ENCODE assay signal across 24 mouse cellular contexts in genomic region chr5:139805924-139806323, GRCm38 (mm10). TPM values are rescaled to one million over a fixed set of nuclear protein-coding genes. Genes with fewer than 3 reads are reported as not detected.
DNase-seq lines count a peak whose midpoint lies in the region; ATAC-seq and TF ChIP-seq lines count a peak whose summit lies in the region.
"Had no signal": no experiment of that assay in that cellular context is flagged by ENCODE, and none has a peak within 500 bp of the region (broad histone marks: within the 10 kb centered on the region; RNA-seq: fewer than 3 reads in every experiment).

No protein-coding gene starts in this region.

- H3K9ac ChIP-seq in liver, postnatal 0 days (replicated peaks), result no peak overlapping the region
- H3K9ac ChIP-seq: embryonic facial prominence, embryonic 13.5 days; forebrain, embryonic 13.5 days; kidney, embryonic 15.5 days; limb, embryonic 15.5 days; midbrain, embryonic 15.5 days had no signal

- 88% methylated on average over 8 of the region's 8 CpGs for WGBS in heart, embryonic 10.5 days
- 93% methylated on average over 8 of the region's 8 CpGs for WGBS in spleen, adult 2 months
- WGBS in limb, embryonic 10.5 days, result 88% methylated on average over 8 of the region's 8 CpGs
- WGBS in liver, postnatal 0 days (ENCODE audit: insufficient replicate concordance), result 86% methylated on average over 8 of the region's 8 CpGs

- peak overlapping the region; percentile 89 for H3K27ac ChIP-seq in heart, embryonic 10.5 days
- H3K27ac ChIP-seq in spleen, adult 2 months (ENCODE audit: insufficient read depth, low read length), result peak overlapping the region; percentile 67; the same call in 1 of the 2 replicates
- peak overlapping the region; percentile 59; the same call in 1 of the 2 replicates for H3K27ac ChIP-seq in limb, embryonic 10.5 days
- H3K27ac ChIP-seq in liver, postnatal 0 days (ENCODE audit: low read depth), result peak overlapping the region; percentile 99
- H3K27ac ChIP-seq: embryonic facial prominence, embryonic 13.5 days; forebrain, embryonic 13.5 days; kidney, embryonic 15.5 days; limb, embryonic 15.5 days; midbrain, embryonic 15.5 days had no signal

- peak; percentile 57 for TF ChIP-seq EP300 in liver, postnatal 0 days (IDR thresholded peaks at IDR 0.05; ENCODE audit: low read depth)

- TF ChIP-seq POLR2A in spleen, adult 2 months (IDR thresholded peaks at IDR 0.05; ENCODE audit: low read depth, low read length), result no peak

- H3K9me3 ChIP-seq in heart, embryonic 10.5 days, result no peaks in the 10 kb centered on the region
- H3K9me3 ChIP-seq in limb, embryonic 10.5 days (replicated peaks), result no peaks in the 10 kb centered on the region
- H3K9me3 ChIP-seq in liver, postnatal 0 days (ENCODE audit: low read length), result no peaks in the 10 kb centered on the region
- H3K9me3 ChIP-seq: embryonic facial prominence, embryonic 13.5 days; kidney, embryonic 15.5 days; limb, embryonic 15.5 days; midbrain, embryonic 15.5 days had no signal

- intact Hi-C loops in heart, postnatal 14 days (cut with DNase I), result no loop called here

- no peak for TF ChIP-seq CTCF in spleen, adult 2 months (IDR thresholded peaks at IDR 0.05; ENCODE audit: extremely low read depth, insufficient read depth, insufficient read length, insufficient replicate concordance)
- peak; percentile 54 for TF ChIP-seq CTCF in liver, postnatal 0 days (IDR thresholded peaks at IDR 0.05; ENCODE audit: low read depth)

- peaks cover 48% of the 10 kb centered on the region for H3K4me1 ChIP-seq in heart, embryonic 10.5 days
- H3K4me1 ChIP-seq in spleen, adult 2 months (ENCODE audit: control insufficient read depth, insufficient read depth, insufficient read length), result no peaks in the 10 kb centered on the region
- peaks cover 24% of the 10 kb centered on the region for H3K4me1 ChIP-seq in limb, embryonic 10.5 days
- peaks cover 37% of the 10 kb centered on the region for H3K4me1 ChIP-seq in liver, postnatal 0 days (ENCODE audit: insufficient read depth)

- DNase-seq in heart, embryonic 10.5 days (ENCODE audit: low spot score), result peak; percentile 83
- no peak for DNase-seq in heart, postnatal 14 days
- no peak for DNase-seq in spleen, adult 2 months (ENCODE audit: low read depth in 1 of 2, low spot score in 2 of 2)
- DNase-seq in spleen, adult 12 weeks (ENCODE audit: low spot score), result no peak
- DNase-seq in limb, embryonic 10.5 days (ENCODE audit: low spot score), result no peak
- peak; percentile 33 for DNase-seq in liver, postnatal 0 days
- DNase-seq in retina, embryonic 14.5 days (ENCODE audit: low spot score), result no peak
- no peak for DNase-seq in right cerebral cortex, postnatal 10 days (ENCODE audit: low spot score in 2 of 2)
- DNase-seq: adrenal gland, postnatal 10 days; cerebellum, adult 8-10 months; lung, postnatal 10 days; thymus, adult 2 months had no signal

- peaks cover 16% of the 10 kb centered on the region for H3K36me3 ChIP-seq in heart, embryonic 10.5 days
- peaks cover 8% of the 10 kb centered on the region for H3K36me3 ChIP-seq in spleen, adult 2 months (ENCODE audit: control insufficient read depth, insufficient read depth, low read length)
- H3K36me3 ChIP-seq in limb, embryonic 10.5 days, result peaks cover 6% of the 10 kb centered on the region; the same call in 1 of the 2 replicates
- peaks cover 19% of the 10 kb centered on the region for H3K36me3 ChIP-seq in liver, postnatal 0 days (replicated peaks; ENCODE audit: insufficient read depth, low read length)

- H3K4me2 ChIP-seq in liver, postnatal 0 days (ENCODE audit: low read depth, low read length), result peak overlapping the region; percentile 64
- H3K4me2 ChIP-seq: embryonic facial prominence, embryonic 13.5 days; forebrain, embryonic 13.5 days; kidney, embryonic 15.5 days; limb, embryonic 15.5 days; midbrain, embryonic 15.5 days had no signal

- ATAC-seq in liver, postnatal 0 days, result no peak
- ATAC-seq: forebrain, embryonic 13.5 days; midbrain, embryonic 15.5 days had no signal

- no peak overlapping the region for H3K4me3 ChIP-seq in heart, embryonic 10.5 days
- H3K4me3 ChIP-seq in spleen, adult 2 months (ENCODE audit: extremely low read depth, insufficient read depth, insufficient read length), result no peak overlapping the region
- no peak overlapping the region for H3K4me3 ChIP-seq in limb, embryonic 10.5 days
- H3K4me3 ChIP-seq in liver, postnatal 0 days (ENCODE audit: low read depth, low read length), result no peak overlapping the region
- H3K4me3 ChIP-seq: embryonic facial prominence, embryonic 13.5 days; forebrain, embryonic 13.5 days; kidney, embryonic 15.5 days; limb, embryonic 15.5 days; midbrain, embryonic 15.5 days had no signal

- no peaks in the 10 kb centered on the region for H3K27me3 ChIP-seq in heart, embryonic 10.5 days (ENCODE audit: insufficient read depth, poor library complexity, severe bottlenecking)
- no peaks in the 10 kb centered on the region for H3K27me3 ChIP-seq in spleen, adult 2 months (ENCODE audit: control insufficient read depth, insufficient read depth, low read length)
- H3K27me3 ChIP-seq in limb, embryonic 10.5 days (ENCODE audit: low read depth, poor library complexity, severe bottlenecking), result no peaks in the 10 kb centered on the region
- no peaks in the 10 kb centered on the region for H3K27me3 ChIP-seq in liver, postnatal 0 days (ENCODE audit: insufficient read depth, low read length)
- H3K27me3 ChIP-seq: embryonic facial prominence, embryonic 13.5 days; forebrain, embryonic 13.5 days; kidney, embryonic 15.5 days; limb, embryonic 15.5 days; midbrain, embryonic 15.5 days had no signal

RNA-seq across cellular contexts. Expression of gene Tmem184a, which starts 13.8 kb away (rescaled TPM):
- 2.8 and 3.6 TPM in 2 replicates for polyA plus RNA-seq in heart, embryonic 10.5 days (2016; fragmentation: Nextera tagmentation; extraction: Ambion mirVana)
- under 1 TPM in 1 of 2 experiments, not detected in 1; 0.65 TPM for total RNA-seq in heart, postnatal 14 days (2021)
- 3.1 and 3.3 TPM in 2 replicates for polyA plus RNA-seq in spleen, adult 2 months (2012; rRNA removed)
- polyA plus RNA-seq in limb, embryonic 10.5 days (2016; fragmentation: Nextera tagmentation; extraction: Ambion mirVana), result 2.1 and 2.2 TPM in 2 replicates
- polyA plus RNA-seq in liver, postnatal 0 days (2015; fragmentation: Nextera tagmentation; extraction: Ambion mirVana), result 3.0 and 3.2 TPM in 2 replicates
- total RNA-seq: megakaryocyte, adult 5-6 weeks had no signal

RNA-seq across cellular contexts. Expression of gene Mafk, which starts 14.6 kb away (rescaled TPM):
- 20.7 and 25.1 TPM in 2 replicates for polyA plus RNA-seq in heart, embryonic 10.5 days (2016; fragmentation: Nextera tagmentation; extraction: Ambion mirVana)
- 10 to 100 TPM; 23.4 to 26.9 TPM for total RNA-seq in heart, postnatal 14 days (2021)
- polyA plus RNA-seq in spleen, adult 2 months (2012; rRNA removed), result 26.8 and 29.7 TPM in 2 replicates
- 7.1 and 8.1 TPM in 2 replicates for polyA plus RNA-seq in limb, embryonic 10.5 days (2016; fragmentation: Nextera tagmentation; extraction: Ambion mirVana)
- polyA plus RNA-seq in liver, postnatal 0 days (2015; fragmentation: Nextera tagmentation; extraction: Ambion mirVana), result 15.7 and 19.1 TPM in 2 replicates

RNA-seq across cellular contexts. Expression of gene Gm26938, which starts 20.3 kb away (rescaled TPM):
- not detected in 2 replicates for polyA plus RNA-seq in heart, embryonic 10.5 days (2016; fragmentation: Nextera tagmentation; extraction: Ambion mirVana)
- not detected for total RNA-seq in heart, postnatal 14 days (2021)
- polyA plus RNA-seq in spleen, adult 2 months (2012; rRNA removed), result not detected in 2 replicates
- not detected in 2 replicates for polyA plus RNA-seq in limb, embryonic 10.5 days (2016; fragmentation: Nextera tagmentation; extraction: Ambion mirVana)
- not detected in 2 replicates for polyA plus RNA-seq in liver, postnatal 0 days (2015; fragmentation: Nextera tagmentation; extraction: Ambion mirVana)
- total RNA-seq: adrenal gland, postnatal 10 days; layer of hippocampus, postnatal 25 days; left cerebral cortex, postnatal 14 days had no signal
- polyA plus RNA-seq: forebrain, embryonic 13.5 days; gonadal fat pad, adult 2 months; heart, embryonic 16.5 days; kidney, embryonic 15.5 days; large intestine, adult 2 months; limb, embryonic 15.5 days; midbrain, embryonic 15.5 days; thymus, adult 2 months; urinary bladder, adult 2 months had no signal

RNA-seq across cellular contexts. Expression of gene Psmg3, which starts 20.8 kb away (rescaled TPM):
- 57.0 and 76.5 TPM in 2 replicates for polyA plus RNA-seq in heart, embryonic 10.5 days (2016; fragmentation: Nextera tagmentation; extraction: Ambion mirVana)
- 10 to 100 TPM in 1 of 2 experiments, 1 to 10 TPM in 1; 9.9 to 10.8 TPM for total RNA-seq in heart, postnatal 14 days (2021)
- polyA plus RNA-seq in spleen, adult 2 months (2012; rRNA removed), result 15.5 and 23.9 TPM in 2 replicates
- 89.9 and 116 TPM in 2 replicates for polyA plus RNA-seq in limb, embryonic 10.5 days (2016; fragmentation: Nextera tagmentation; extraction: Ambion mirVana)
- polyA plus RNA-seq in liver, postnatal 0 days (2015; fragmentation: Nextera tagmentation; extraction: Ambion mirVana), result 28.8 and 29.1 TPM in 2 replicates

RNA-seq across cellular contexts. Expression of gene Ints1, which starts 30.4 kb away (rescaled TPM):
- polyA plus RNA-seq in heart, embryonic 10.5 days (2016; fragmentation: Nextera tagmentation; extraction: Ambion mirVana), result 30.3 and 31.3 TPM in 2 replicates
- 10 to 100 TPM; 41.8 to 43.8 TPM for total RNA-seq in heart, postnatal 14 days (2021)
- 72.1 and 85.4 TPM in 2 replicates for polyA plus RNA-seq in spleen, adult 2 months (2012; rRNA removed)
- polyA plus RNA-seq in limb, embryonic 10.5 days (2016; fragmentation: Nextera tagmentation; extraction: Ambion mirVana), result 42.5 and 43.7 TPM in 2 replicates
- polyA plus RNA-seq in liver, postnatal 0 days (2015; fragmentation: Nextera tagmentation; extraction: Ambion mirVana), result 5.6 and 6.4 TPM in 2 replicates

Comparison
In these comparisons a context has a peak if more than half of its experiments do, and no peak if none do; other contexts are left out.
1. DNase-seq: peak in heart, embryonic 10.5 days (single experiment) and liver, postnatal 0 days (single experiment); none in heart, postnatal 14 days (0 of 2), spleen, adult 2 months (0 of 2), spleen, adult 12 weeks (single experiment), limb, embryonic 10.5 days (single experiment), retina, embryonic 14.5 days (single experiment) and right cerebral cortex, postnatal 10 days (0 of 2).
2. Peak in every context shown above with its lines, with median percentiles within 50 percentile points of each other: H3K27ac ChIP-seq.